Mouse (Mus musculus) liver, postnatal 0 days (tissue): ENCODE data around the gene Pde4dip. TPM values are rescaled to one million over a fixed set of nuclear protein-coding genes. Genes with fewer than 3 reads are reported as not detected.

Experiments
- ATAC-seq: fragments of 200-750 bp; cut with Nextera tagmentation; 2 replicates; pipeline ENCODE4 v1.8.0; 2017; ENCODE audit warnings: mild to moderate bottlenecking, moderate library complexity
- DNase-seq: peaks from one replicate; pipeline ENCODE4 v3.0.0-alpha.2; 2016
- H3K27ac ChIP-seq: fragments of 300-500 bp; sonication (generic); 2 replicates; pipeline ENCODE4 v1.5.1; 2014; ENCODE audit warnings: antibody characterized with exemption, moderate library complexity, mild to moderate bottlenecking, low read depth
- H3K27me3 ChIP-seq: fragments of 300-500 bp; sonication (generic); 2 replicates; pipeline ENCODE4 v1.6.1; 2014; ENCODE audit warnings: low read length, control low read depth, mixed read lengths; ENCODE audit not compliant: insufficient read depth
- H3K36me3 ChIP-seq: fragments of 300-500 bp; sonication (generic); replicated peaks from 2 replicates; pipeline ENCODE4 v1.6.1; 2014; ENCODE audit warnings: mild to moderate bottlenecking, control low read depth, low read length, moderate library complexity, mixed read lengths; ENCODE audit not compliant: insufficient read depth
- H3K4me1 ChIP-seq: fragments of 300-500 bp; sonication (generic); 2 replicates; pipeline ENCODE4 v1.6.1; 2014; ENCODE audit warnings: antibody characterized with exemption, mild to moderate bottlenecking, control low read depth; ENCODE audit not compliant: insufficient read depth
- H3K4me2 ChIP-seq: fragments of 300-500 bp; sonication (generic); 2 replicates; pipeline ENCODE4 v1.6.1; 2014; ENCODE audit warnings: low read depth, mild to moderate bottlenecking, low read length, moderate library complexity, mixed read lengths
- H3K4me3 ChIP-seq: fragments of 300-500 bp; sonication (generic); 2 replicates; pipeline ENCODE4 v1.5.1; 2014; ENCODE audit warnings: low read depth, low read length
- H3K9ac ChIP-seq: fragments of 300-500 bp; sonication (generic); replicated peaks from 2 replicates; pipeline ENCODE4 v1.6.1; 2014; ENCODE audit warnings: mild to moderate bottlenecking, moderate library complexity
- H3K9me3 ChIP-seq: fragments of 300-500 bp; sonication (generic); 2 replicates; pipeline ENCODE4 v1.6.1; 2016; ENCODE audit warnings: mild to moderate bottlenecking, control low read depth, low read length, mixed read lengths
- CTCF ChIP-seq: sonication (generic); IDR thresholded peaks from 2 replicates; pipeline ENCODE4 v1.5.1; 2016; ENCODE audit warnings: antibody characterized with exemption, low read depth
- EP300 ChIP-seq: IDR thresholded peaks from 2 replicates; pipeline ENCODE4 v1.6.1; 2016; ENCODE audit warnings: antibody characterized with exemption, low read depth, mild to moderate bottlenecking
- WGBS: fragments of 180-500 bp; shearing (Covaris S2); extraction: QIAGEN DNeasy Blood & Tissue Kit; methylation state at CpG from one replicate; pipeline ENCODE4 v1.1.7; 2014; ENCODE audit not compliant: insufficient replicate concordance; 5-methylcytosine and 5-hydroxymethylcytosine counted together
- polyA plus RNA-seq: library from polyadenylated mRNA; unstranded; fragments of >200 nt; fragmentation: Nextera tagmentation; extraction: Ambion mirVana; gene quantifications from 2 replicates; pipeline ENCODE4 v1.2.1, GENCODE M21; 2015

Pde4dip gene
- polyA plus RNA-seq, 1 experiment from 2014 or later, result 8.1 TPM

GRCm38 (mm10) chr3:97674644-97675110 lies 213.8 kb downstream of the Pde4dip start, which contains the start of gene Gm17651:
Gene Gm17651, minus strand, starts transcription at chr3:97674694.
- no peak within 1 kb of the TSS for H3K4me3 ChIP-seq
- H3K36me3 ChIP-seq, result no peaks in the 10 kb centered on the region; the same call in 1 of the 2 replicates
- TF ChIP-seq EP300 (no peak), CTCF (no peak)
- H3K27ac ChIP-seq, result no peak within 1 kb of the TSS
- H3K27me3 ChIP-seq, result no peaks in the 10 kb centered on the region
- no peaks in the 10 kb centered on the region for H3K4me1 ChIP-seq
- 69% methylated on average over 7 of the region's 7 CpGs for WGBS
- no peak within 1 kb of the TSS for H3K4me2 ChIP-seq
- no peaks in the 10 kb centered on the region for H3K9me3 ChIP-seq
- no peak for DNase-seq
- ATAC-seq, result no peak
- H3K9ac ChIP-seq, result no peak within 1 kb of the TSS

GRCm38 (mm10) chr3:97667093-97667675 lies 221.3 kb downstream of the Pde4dip start:
- Histone ChIP-seq H3K36me3 (peaks cover 19% of the 10 kb centered on the region), H3K4me2 (no peak overlapping the region), H3K9me3 (no peaks in the 10 kb centered on the region), H3K9ac (no peak overlapping the region), H3K4me1 (no peaks in the 10 kb centered on the region), H3K27me3 (no peaks in the 10 kb centered on the region), H3K4me3 (no peak overlapping the region), H3K27ac (no peak overlapping the region)
- no peak for ATAC-seq
- 72% methylated on average over 14 of the region's 14 CpGs for WGBS
- DNase-seq, result no peak
- no peak for TF ChIP-seq EP300

- 51% methylated on average over 8 of the region's 8 CpGs for WGBS
- H3K27ac ChIP-seq, result no peak overlapping the region
- H3K4me1 ChIP-seq, result no peaks in the 10 kb centered on the region
- no peak overlapping the region for H3K9ac ChIP-seq
- H3K27me3 ChIP-seq, result no peaks in the 10 kb centered on the region
- no peaks in the 10 kb centered on the region for H3K9me3 ChIP-seq
- no peak for TF ChIP-seq CTCF
- TF ChIP-seq EP300, result no peak
- no peak overlapping the region for H3K4me2 ChIP-seq
- no peak for DNase-seq
- H3K4me3 ChIP-seq, result no peak overlapping the region
- peaks cover 19% of the 10 kb centered on the region for H3K36me3 ChIP-seq
- ATAC-seq, result no peak
These were observed 222.4 kb downstream of the Pde4dip start for GRCm38 (mm10) chr3:97666154-97666553.

- 51% methylated on average over 9 of the region's 9 CpGs for WGBS
These were observed 223.0 kb downstream of the Pde4dip start for GRCm38 (mm10) chr3:97665525-97665924.

GRCm38 (mm10) chr3:97661206-97661605 lies 227.3 kb downstream of the Pde4dip start:
- TF ChIP-seq EP300, result no peak
- TF ChIP-seq CTCF, result no peak
- Histone ChIP-seq H3K4me2 (no peak overlapping the region), H3K4me1 (peaks cover 15% of the 10 kb centered on the region), H3K27me3 (no peaks in the 10 kb centered on the region), H3K9me3 (no peaks in the 10 kb centered on the region), H3K9ac (no peak overlapping the region), H3K27ac (0 out of 2 replicates have a peak overlapping the region, but pooled peaks have one; percentile 16), H3K4me3 (no peak overlapping the region), H3K36me3 (peaks cover 19% of the 10 kb centered on the region)
- ATAC-seq, result no peak
- no peak for DNase-seq
- WGBS, result 57% methylated on average over 8 of the region's 8 CpGs

More at GRCm38 (mm10) chr3:97665525-97665924, 223.0 kb downstream of the Pde4dip start:
- Histone ChIP-seq H3K36me3 (peaks cover 19% of the 10 kb centered on the region), H3K9ac (no peak overlapping the region), H3K9me3 (no peaks in the 10 kb centered on the region), H3K4me3 (no peak overlapping the region), H3K4me1 (0 out of 2 replicates have a peak, but pooled peaks cover under 1% of the 10 kb centered on the region), H3K27ac (no peak overlapping the region), H3K4me2 (no peak overlapping the region), H3K27me3 (no peaks in the 10 kb centered on the region)
- TF ChIP-seq EP300, result no peak
- no peak for TF ChIP-seq CTCF
- ATAC-seq, result no peak
- DNase-seq, result no peak

- TF ChIP-seq CTCF (no peak), EP300 (no peak)
- no peak for DNase-seq
- Histone ChIP-seq H3K9me3 (no peaks in the 10 kb centered on the region), H3K27ac (no peak overlapping the region), H3K36me3 (peaks cover 12% of the 10 kb centered on the region), H3K9ac (no peak overlapping the region), H3K4me2 (no peak overlapping the region), H3K4me3 (no peak overlapping the region), H3K27me3 (no peaks in the 10 kb centered on the region), H3K4me1 (peaks cover 15% of the 10 kb centered on the region)
- WGBS, result 82% methylated on average over 7 of the region's 7 CpGs
- ATAC-seq, result no peak
These were observed 228.8 kb downstream of the Pde4dip start for GRCm38 (mm10) chr3:97659746-97660145.
